Mouse (Mus musculus) G1E (cell line): ENCODE measurements around the gene Tmem91.

Experiments used
- CTCF ChIP-seq: IDR thresholded peaks from 2 replicates; pipeline ENCODE4 v1.5.1; 2012; ENCODE audit warnings: low read depth, low read length, inconsistent platforms, mixed read lengths
- GATA1 ChIP-seq: IDR thresholded peaks from 2 replicates; pipeline ENCODE4 v1.6.1; 2012; ENCODE audit warnings: borderline replicate concordance, low read length, inconsistent platforms, mixed read lengths

GRCm38 (mm10) chr7:25620751-25621150 lies 54.2 kb downstream of the Tmem91 start:
- TF ChIP-seq GATA1 (no peak), CTCF (no peak)
